Comparison of ENCODE assay signal across 19 mouse cellular contexts in genomic region chr13:92915948-92916710, GRCm38 (mm10).
DNase-seq lines count a peak whose midpoint lies in the region; ATAC-seq and TF ChIP-seq lines count a peak whose summit lies in the region.
"Had no signal": no experiment of that assay in that cellular context is flagged by ENCODE, and none has a peak within 500 bp of the region (broad histone marks: within the 10 kb centered on the region; RNA-seq: fewer than 3 reads in every experiment).

No protein-coding gene starts in this region.

- peak overlapping the region; percentile 76 for H3K27ac ChIP-seq in layer of hippocampus, adult 2 months
- H3K27ac ChIP-seq: embryonic facial prominence, embryonic 13.5 days; heart, embryonic 13.5 days; hindbrain, embryonic 14.5 days; limb, embryonic 13.5 days; liver, embryonic 15.5 days had no signal

- no peak for TF ChIP-seq CTCF in layer of hippocampus, adult 2 months (conservative IDR thresholded peaks at IDR 0.05)

- peak; percentile 13 to 39 for DNase-seq in cerebellum, adult 18-20 months
- no peak for DNase-seq in cerebellum, postnatal 14 days
- peak; percentile 12 to 38 for DNase-seq in gastrocnemius, adult 8-10 months (ENCODE audit: low spot score in 2 of 2)
- DNase-seq in gastrocnemius, postnatal 10 days: no peak
- DNase-seq in layer of hippocampus, adult 2 months (ENCODE audit: low spot score in 2 of 2): peak in 1 of 2 experiments; percentile 26
- DNase-seq in layer of hippocampus, adult 11-12 months (ENCODE audit: low spot score): no peak
- DNase-seq in frontal cortex, postnatal 10 days (ENCODE audit: low spot score in 2 of 2): peak; percentile 6 to 37
- DNase-seq: adrenal gland, postnatal 36 days; midbrain, embryonic 14.5 days; thymus, postnatal 14 days had no signal

- no peak for ATAC-seq in monocyte, adult 5-6 weeks (replicated peaks; ENCODE audit: insufficient number of reproducible peaks, low FRiP score, low TSS enrichment, poor library complexity, severe bottlenecking)
- ATAC-seq: CD4-positive, CD25-positive, alpha-beta regulatory T cell, adult 4 months; intestine, embryonic 16.5 days; lung, postnatal 0 days had no signal

- no peak overlapping the region for H3K4me3 ChIP-seq in layer of hippocampus, adult 2 months
- H3K4me3 ChIP-seq: embryonic facial prominence, embryonic 13.5 days; heart, embryonic 13.5 days; limb, embryonic 13.5 days; liver, embryonic 15.5 days had no signal

Comparison
In these comparisons a context has a peak if more than half of its experiments do, and no peak if none do; other contexts are left out.
1. DNase-seq: peak in cerebellum, adult 18-20 months (2 of 2), gastrocnemius, adult 8-10 months (2 of 2) and frontal cortex, postnatal 10 days (2 of 2); none in cerebellum, postnatal 14 days (0 of 2), gastrocnemius, postnatal 10 days (single experiment) and layer of hippocampus, adult 11-12 months (single experiment).